Mouse (Mus musculus) cerebellum, adult 9-10 months (tissue): ENCODE data around the gene Myh11.
A peak's percentile ranks its signal among the peaks of the same experiment; 100 is the strongest.
"Not testable (repeated sequence)": the region's sequence is repeated elsewhere in the genome, so short reads cannot be mapped to it uniquely, and the experiment has no call there.

ENCODE experiments used
- DNase-seq: peaks from one replicate; pipeline ENCODE4 v3.0.0; 2022

Gene Myh11

DNA sequence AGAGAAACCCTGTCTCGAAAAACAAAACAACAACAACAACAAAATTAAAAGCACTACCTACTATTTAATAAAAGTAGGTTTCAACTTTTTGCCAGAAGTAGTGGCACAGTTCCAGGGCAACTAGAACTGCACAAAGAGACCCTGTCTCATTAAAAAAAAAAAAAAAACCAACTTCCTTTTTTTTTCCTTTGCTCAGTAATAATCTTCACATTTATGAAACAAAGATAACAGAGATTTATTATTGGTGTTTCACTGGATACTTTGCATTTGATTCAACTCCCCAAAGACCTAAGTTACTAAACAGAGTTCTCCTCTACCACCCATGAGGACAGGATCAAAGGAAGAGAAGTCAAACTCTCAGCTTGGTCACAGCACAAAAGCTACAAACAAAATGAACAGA lies 130.2 kb downstream of the Myh11 start:
- no peak for DNase-seq

DNA sequence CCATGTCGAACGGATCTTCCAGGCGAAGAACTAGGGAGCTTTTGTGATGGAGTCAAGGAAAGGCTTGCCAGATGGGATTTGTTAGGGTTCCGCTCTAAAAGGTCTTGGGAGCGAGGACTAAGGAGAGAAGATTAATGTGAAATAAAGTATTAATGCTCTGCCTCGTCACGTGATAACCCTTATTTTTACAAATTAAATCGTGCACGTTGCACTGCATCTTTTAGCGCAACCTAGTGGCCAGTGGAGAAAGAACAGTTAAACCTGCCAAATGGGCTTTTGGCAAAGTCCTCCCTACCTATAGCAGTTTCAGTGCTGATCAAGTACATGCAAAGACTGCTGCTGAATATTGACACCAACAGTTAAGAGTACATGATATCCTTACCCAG lies 131.4 kb downstream of the Myh11 start:
- peak; percentile 96 for DNase-seq

DNA sequence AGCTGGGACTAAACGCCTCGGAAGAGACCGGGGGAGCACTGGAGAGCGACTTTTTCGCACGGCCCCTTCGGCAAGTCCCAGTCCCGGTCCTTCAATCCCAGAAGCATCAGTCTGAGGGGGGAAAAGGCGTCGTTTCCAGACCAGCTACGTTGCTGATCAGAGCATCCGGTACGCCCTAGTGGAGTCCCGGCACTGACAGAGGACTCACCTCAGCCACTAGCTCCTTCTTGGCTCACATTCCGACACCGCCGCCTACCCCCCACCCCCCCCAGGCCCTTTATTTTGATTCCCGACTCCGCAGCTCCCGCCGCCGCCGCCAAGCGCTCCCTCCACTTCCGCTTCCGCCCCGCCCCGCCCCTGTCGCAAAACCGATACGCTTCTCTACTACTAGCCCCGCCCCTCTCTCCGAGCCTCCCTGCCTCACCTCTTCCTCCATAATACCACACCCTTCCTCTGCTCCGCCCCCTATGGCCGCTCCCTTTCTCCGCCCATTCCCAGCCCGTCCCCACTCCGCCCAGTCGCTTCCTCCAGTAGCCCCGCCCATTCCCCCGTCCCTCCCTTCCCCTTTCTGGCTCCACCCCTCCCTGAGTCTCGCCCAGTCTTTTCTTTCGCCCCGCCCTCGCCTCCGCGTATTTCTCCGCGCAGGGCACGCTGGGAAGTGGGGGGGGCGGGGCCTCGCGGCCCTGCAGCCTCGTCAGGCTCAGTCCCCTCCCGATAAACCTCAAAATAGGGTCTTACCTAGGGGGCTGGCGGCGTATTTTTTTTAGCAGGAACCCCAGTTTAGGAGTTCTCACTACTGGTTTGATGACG lies 132.0 kb downstream of the Myh11 start:
- DNase-seq, result peak; percentile 99

DNA sequence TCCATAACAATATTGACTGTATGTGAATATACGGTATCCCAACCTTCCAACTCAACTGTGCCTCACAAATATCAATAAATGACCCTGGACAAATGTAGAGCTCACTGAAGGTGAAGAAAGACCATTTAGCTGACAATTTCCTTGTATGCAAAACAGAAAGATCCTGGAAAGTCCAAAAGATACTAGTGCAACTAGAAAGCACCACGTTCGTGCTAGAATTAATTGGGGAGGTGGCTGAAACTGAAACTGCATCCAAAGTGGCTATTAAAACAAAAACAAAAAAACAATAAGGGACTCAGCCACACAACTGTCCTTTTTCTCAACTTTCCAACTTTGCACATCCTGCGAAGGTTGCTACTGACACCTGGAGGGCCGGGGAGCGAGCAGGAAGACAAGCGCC lies 132.6 kb downstream of the Myh11 start:
- DNase-seq, result peak; percentile 62

DNA sequence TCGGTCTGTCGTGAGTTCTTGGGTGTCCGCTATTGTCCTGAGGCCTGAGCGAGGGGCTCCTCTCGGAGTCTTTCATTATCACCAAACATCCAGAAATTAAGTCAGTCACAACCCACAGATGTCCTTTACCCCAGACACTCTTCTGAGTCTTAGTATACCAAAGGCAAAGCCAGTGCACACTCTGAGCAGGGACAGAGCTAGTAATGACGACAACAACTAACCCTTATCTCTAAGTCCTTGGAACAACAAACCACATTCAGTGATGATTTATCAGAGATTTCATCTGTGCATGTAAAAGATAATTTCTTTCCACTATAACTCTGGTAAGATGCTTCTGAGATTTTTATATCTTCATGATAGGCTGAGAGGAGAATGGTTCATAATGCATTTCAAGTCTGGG lies 134.9 kb downstream of the Myh11 start:
- no peak for DNase-seq

DNA sequence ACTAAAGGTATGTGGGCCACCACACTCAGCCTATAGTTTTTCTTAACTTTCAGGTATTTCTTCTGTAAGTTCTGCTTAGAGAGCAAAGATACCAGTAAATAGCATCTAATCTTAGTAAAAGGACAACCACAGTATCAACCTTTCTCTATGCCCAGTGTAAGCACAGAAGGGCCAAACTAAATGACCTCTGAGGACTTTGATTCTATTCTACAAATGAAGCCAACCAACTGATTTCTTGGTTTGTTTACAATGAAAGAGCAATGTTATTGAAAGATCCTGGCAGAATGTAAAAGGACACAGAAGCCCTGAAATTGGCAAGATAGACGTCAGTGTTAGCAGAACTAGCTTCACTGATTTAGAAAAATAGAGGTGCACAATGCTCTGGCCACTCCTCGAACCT lies 135.5 kb downstream of the Myh11 start:
- not testable (repeated sequence) for DNase-seq

DNA sequence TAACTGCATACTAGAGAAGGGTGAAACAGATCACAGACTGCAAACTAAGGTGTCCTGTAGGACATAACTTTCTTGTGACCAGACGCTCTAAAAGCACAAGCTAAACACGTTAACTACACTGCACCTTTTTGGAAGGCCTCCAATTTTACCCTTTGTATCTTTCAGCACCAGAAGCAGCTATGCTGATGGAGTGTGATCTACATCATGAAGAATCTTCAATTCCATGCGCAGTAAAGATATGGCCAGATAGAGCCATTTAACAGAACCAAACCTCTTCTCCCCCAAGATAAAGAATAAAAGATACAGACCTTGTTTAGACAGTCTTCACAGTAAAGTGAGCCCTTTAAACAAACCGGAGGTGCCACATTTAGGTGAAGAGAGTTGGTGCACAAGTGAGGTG lies 139.5 kb downstream of the Myh11 start:
- DNase-seq, result no peak

DNA sequence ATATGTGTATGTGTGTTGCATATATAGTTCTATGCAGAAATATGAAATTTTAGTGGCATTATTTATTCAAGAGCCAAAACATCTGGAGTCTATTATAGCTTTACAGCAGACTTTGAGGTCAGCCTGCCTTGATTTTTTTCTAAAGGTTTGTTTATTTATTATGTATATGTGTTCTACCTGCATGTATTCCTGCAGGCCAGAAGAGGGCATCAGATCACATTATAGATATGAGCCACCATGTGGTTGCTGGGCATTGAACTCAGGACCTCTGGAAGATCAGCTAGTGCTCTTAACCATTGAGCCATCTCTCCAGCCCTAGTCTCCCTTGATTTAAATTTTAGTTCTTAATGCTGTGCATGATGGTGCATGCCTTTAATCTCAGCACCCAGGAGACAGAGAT lies 143.5 kb downstream of the Myh11 start:
- DNase-seq, result no peak
